Mouse (Mus musculus) heart, postnatal 10 days (tissue): ENCODE measurements around the gene Fer1l5. TPM values are rescaled to one million over a fixed set of nuclear protein-coding genes. Genes with fewer than 3 reads are reported as not detected.

Source experiments
- DNase-seq, 2 experiments: peaks; one replicate each; pipeline ENCODE4 v3.0.0; 2021
- intact Hi-C: fragments of 180-260 bp; cut with DNase I; formaldehyde crosslinking; loops from one replicate; pipeline ENCODE4 v1.15.1; 2025
- total RNA-seq, 2 experiments: library from RNA; stranded (reverse); gene quantifications; 2 replicates each; pipeline ENCODE4 v1.2.3; 2021

Fer1l5 gene
- not detected for total RNA-seq

GRCm38 (mm10) chr1:36371934-36372845, at the start of gene Fer1l5:
Gene Fer1l5 (plus strand): TSS chr1:36372291.
- intact Hi-C loops: no loop called here
- no peak for DNase-seq

DNA sequence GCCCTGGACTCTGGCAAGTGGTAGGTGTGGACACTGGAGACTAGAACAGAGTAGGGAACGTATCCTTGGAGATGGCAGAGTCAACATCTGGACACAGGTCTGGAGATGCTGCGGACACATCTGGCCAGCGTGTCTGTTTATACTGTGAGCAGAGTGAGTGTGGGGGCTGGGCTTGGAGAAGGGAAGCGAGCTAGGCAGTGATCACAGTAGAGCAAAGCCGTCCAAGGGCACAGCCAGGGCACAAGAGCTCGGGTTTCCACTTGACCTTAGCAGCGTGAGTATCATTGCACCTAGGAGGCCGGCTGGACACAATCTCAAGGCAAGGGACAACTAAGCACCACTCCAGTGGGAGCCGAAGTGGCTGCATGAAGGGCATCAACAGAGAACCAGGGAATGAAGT, 49.0 kb upstream of the Fer1l5 start:
- DNase-seq: no peak
- intact Hi-C loops: loop anchor here (1.0 kb wide), 1 partner anchor 173 kb away; no protein-coding TSS in a partner anchor

DNA sequence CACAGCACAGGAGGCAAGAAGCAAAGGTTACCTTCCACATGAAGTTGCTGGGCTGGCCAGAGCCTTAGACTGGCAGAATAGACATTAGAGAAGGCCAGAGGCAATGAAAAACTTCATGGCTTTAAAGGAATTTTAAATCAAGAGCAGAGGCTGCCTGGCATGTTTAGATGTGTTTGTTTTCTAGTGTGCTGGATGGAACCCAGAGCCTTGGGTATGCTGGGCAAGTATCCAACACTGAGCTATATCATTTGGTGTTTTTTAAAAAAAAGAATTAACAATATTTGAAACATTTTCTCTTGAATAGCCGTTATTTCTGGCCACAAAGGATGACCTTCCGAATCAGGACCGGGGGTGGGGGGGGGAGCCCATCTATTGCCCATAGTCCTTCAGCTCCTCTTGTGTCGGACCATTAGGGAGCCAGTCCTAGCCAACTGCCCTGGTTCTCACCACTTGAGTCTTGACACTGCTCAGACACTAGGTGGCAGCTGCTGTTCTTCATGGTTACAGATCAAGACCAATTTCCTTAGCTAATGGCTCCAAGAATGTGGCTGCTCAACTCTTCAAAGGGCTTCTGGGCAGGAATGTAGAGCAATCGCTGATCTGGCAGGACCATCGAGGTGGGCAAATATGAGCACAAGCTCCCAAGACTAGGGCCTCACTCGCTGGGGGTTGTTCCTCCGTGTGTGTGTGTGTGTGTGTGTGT, 48.2 kb upstream of the Fer1l5 start:
- intact Hi-C loops: loop anchor here (1.0 kb wide), 1 partner anchor 172 kb away; no protein-coding TSS in a partner anchor
- DNase-seq: peak; percentile 68 to 69

DNA sequence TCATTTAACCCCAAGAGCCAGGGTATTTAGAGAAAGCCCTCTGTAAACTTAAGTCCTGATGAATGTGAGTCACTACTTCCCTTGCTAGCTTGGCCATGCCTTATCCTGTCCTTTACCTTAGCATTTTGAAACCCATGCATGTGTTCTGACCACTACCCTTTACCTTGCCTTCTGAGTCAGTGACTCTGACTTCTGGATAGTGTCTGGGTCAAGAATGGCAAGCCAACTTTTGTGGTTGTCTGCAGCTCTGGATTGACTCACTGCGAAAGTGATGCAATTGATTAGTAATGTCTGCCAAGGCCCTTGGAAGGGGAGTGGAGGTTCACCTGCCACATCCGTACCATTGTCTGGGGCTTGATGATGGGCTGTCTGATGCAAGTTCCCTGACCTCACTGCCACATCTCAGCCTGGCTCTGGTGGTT, 46.2 kb upstream of the Fer1l5 start:
- no peak for DNase-seq
- intact Hi-C loops: no loop called here

- intact Hi-C loops: no loop called here
- DNase-seq: no peak
Measured at GRCm38 (mm10) chr1:36326815-36327214, 45.3 kb upstream of the Fer1l5 start.

DNA sequence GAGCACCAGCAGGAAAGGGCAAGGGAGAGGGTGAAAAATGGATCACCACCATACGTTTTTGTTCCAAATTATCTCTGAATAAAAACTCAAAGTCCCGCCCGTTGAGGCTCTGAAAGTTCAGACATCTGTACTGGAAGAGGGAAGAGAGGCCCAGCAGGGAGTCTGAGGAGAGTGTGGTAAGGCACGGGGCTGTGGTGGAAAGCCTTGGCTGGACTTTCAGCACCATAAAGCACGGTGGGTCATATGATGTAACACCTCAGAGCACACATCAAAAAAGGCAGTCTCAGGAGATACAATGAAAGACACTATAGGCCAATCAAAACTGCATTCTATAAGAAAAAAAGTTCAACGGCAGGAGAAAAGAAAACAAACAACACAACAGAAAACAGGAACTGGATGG, 40.3 kb upstream of the Fer1l5 start:
- intact Hi-C loops: no loop called here
- no peak for DNase-seq

DNA sequence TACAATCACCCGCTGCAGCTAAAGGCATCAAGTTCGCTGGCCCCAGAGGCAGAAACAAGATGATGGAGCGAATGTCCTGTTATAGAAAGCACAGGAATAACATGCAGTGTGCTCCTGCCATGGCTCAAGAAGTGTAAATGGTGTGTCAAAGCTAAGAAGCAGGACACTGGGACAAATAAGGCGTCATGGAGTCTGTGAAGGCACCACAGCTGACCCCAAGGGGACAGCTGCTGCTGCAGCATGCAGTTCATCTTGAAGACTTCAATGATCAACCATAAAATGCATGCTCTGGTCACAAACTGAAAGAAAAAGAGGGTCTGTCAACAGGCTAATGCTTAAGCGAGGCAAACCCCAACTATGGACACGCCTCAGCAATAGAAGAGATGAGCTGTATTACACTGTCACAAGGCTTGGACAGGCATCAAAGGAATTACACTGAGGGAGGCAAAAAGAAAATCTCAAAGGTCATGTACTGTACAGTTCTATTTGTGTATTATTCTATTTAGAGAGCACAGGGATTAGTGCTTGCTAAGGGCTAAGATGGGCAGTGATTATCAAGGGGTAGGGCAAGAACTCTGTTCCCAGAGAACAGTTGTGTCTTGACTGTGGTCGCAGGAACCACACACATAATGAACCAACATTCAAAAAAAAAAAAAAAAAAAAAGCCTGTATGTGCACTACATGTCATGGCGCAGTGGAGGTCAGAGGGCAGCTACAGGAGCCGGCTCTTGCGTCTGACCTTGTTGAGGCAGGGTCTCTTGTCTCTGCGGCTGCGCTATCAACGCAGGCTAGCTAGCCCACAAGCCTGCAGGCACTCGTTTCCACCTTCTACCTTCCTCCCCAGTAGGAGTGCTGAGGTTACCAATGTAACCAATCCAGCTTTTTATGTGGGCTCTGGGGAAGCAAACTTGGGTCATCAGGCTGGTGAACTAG, 38.9 kb upstream of the Fer1l5 start:
- DNase-seq: no peak
- intact Hi-C loops: no loop called here

DNA sequence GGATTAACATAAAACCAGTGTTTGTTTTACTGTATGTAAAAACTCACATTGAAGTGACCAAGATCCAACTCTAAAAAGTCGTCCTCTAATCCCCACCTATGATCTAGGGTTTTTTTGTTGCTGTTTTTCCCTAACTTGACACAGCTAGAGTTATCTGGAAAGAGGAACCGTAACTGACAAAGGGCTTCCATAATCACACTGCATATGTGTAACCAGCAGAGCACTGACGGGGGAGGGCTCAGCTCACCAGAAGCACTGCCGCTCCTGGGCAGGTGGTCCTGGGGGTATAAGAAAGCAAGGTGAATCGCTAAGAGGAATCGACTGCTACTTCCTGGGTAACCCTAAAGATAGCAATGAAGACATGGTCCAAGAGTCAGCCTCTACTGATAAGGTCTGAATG, 29.5 kb upstream of the Fer1l5 start:
- intact Hi-C loops: no loop called here
- DNase-seq: no peak

- intact Hi-C loops: no loop called here
- no peak for DNase-seq
Measured at GRCm38 (mm10) chr1:36352351-36352750, 19.7 kb upstream of the Fer1l5 start.

DNA sequence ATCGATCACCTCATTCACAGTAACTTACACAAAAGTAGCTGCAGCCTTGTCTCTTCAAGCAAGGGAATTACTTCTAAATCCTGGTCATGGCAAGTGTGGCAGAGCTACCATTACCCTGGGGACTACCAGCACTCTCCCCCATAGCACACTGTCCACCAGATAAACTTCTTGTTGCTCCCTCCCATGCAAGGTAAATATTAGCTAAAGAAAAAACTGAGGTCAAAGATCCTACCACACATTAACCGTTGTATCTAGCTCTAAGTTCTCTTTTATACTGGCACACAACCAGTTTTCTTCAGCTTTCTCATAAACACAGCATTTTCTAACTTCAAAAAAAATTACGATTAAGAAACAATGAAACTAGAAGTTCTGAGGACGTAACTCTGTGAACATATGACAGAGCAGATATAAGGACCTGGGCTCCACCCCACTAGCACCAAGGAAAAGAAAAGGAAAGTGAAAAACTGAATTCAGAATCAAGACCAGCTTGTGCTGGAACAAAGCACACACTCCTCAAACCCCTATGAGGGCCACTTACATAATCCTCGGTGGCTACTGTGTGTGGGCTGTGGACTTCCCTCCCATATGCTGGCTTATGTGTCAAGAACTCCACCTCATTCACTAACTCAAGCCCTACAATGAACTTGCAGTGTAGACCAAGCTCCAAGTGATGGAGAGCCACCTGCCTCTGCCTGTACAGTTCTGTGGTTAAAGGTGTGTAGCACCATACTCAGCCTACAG, 15.0 kb upstream of the Fer1l5 start:
- DNase-seq: no peak
- intact Hi-C loops: no loop called here

DNA sequence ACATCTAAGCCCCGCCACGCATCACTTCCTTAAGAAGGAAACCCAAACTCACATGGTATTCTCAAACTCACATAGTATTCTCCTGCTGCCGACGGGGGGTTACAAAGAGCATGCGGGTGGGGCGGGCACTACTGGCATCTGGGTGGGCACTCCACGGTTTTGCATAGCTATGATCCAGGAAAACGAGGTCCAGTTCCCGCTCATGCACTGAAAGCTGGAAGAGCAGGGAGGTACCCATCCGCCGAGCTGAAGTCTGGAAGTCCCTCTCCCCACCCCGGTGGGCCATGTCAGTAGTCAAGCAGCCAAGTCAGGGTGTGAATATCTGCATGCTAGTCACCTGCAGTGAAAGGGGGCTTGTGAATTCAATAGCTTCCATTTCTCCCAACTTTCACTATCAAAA, 4.4 kb upstream of the Fer1l5 start:
- intact Hi-C loops: loop anchor here (2.0 to 5.0 kb wide), 2 partner anchors 103 to 125 kb away; partner anchors contain the start of gene Cnnm4
- peak in 1 of 2 experiments; percentile 4 for DNase-seq

GRCm38 (mm10) chr1:36368112-36368968, 3.8 kb upstream of the Fer1l5 start:
- DNase-seq: peak; percentile 36 to 43
- intact Hi-C loops: loop anchor here (2.0 to 5.0 kb wide), 2 partner anchors 102 to 124 kb away; partner anchors contain the start of gene Cnnm4

GRCm38 (mm10) chr1:36368969-36369645, 3.0 kb upstream of the Fer1l5 start, which contains the start of gene Kansl3:
Gene Kansl3 (minus strand): TSS chr1:36369181.
- intact Hi-C loops: loop anchor here (2.0 to 5.0 kb wide), 2 partner anchors 102 to 123 kb away; partner anchors contain the start of gene Cnnm4
- peak; percentile 92 to 96 for DNase-seq

DNA sequence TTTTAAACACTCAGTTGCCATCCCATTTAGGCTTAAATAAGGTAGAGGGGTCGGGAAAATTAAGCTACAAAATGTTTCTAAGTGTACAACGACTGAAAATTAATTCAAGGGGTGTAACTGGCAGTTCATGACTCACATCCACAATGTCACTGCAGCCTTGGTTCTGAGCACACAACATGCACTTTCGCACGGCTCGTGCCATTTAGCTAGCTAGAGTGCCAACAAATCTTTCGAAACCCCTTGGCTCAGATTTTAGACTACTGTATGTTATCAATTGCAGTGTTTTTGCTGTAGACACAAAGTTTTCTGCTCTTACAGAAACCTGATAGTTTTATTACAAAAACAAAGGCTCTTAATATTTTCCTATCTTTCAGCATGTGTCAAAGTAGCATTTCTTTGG, 1.2 kb upstream of the Fer1l5 start:
- DNase-seq: no peak
- intact Hi-C loops: no loop called here

DNA sequence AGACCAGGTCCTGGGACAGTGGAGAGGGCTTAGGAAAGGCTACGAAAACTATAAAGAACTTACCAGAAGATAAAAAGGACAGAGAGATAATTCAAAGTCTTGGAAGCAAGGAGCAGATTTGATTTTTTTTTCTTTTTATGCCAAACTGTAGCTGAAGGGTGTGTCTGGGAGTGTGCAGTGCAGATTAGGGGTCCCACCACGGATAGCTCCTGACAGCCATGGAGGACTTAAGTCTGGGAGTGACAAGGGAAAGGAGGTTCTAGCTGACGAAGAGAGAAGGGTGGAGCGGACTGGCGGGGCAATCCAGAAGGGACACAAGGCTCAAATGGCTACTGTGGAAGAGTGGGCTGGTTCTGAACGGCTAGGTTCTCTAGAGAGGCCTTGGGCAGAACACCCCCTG, 6.8 kb downstream of the Fer1l5 start:
- DNase-seq: no peak
- intact Hi-C loops: no loop called here

- DNase-seq: peak in 1 of 2 experiments; percentile 8
- intact Hi-C loops: no loop called here
Measured at GRCm38 (mm10) chr1:36379582-36379981, 7.5 kb downstream of the Fer1l5 start.

- DNase-seq: no peak
- intact Hi-C loops: no loop called here
Measured at GRCm38 (mm10) chr1:36397041-36397440, 24.9 kb downstream of the Fer1l5 start.

DNA sequence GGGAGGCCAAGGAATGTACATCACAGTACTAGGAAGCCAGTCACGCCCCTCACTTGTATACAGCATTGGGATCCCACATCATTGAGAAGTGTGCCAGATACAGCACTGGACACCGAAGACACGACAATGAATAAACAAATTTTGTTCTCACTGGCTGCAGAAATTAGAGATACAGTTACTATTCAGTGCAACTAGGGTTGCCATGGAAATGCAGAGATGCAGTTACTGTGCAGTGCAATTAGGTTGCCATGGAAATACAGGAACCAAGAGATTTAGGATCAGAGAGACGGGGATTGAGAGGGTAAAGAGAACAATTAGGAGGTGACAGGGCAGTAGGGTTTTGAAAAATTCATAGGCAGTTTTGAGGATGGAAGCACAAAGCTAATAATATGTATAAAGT, 29.4 kb downstream of the Fer1l5 start:
- DNase-seq: no peak
- intact Hi-C loops: no loop called here
